Mouse (Mus musculus) myocyte (in vitro differentiated cells): Measurements from ENCODE around the gene Il1f8.

Experiments used
- CEBPB ChIP-seq: IDR thresholded peaks from 2 replicates; pipeline ENCODE4 v1.6.1; 2011; ENCODE audit warnings: mild to moderate bottlenecking, moderate library complexity; ENCODE audit not compliant: poor library complexity, insufficient read depth, severe bottlenecking
- E2F4 ChIP-seq: IDR thresholded peaks from one replicate; pipeline ENCODE4 v1.6.1; 2011; ENCODE audit warnings: mild to moderate bottlenecking, control low read depth, moderate library complexity; ENCODE audit not compliant: insufficient read depth
- MAX ChIP-seq: IDR thresholded peaks from one replicate; pipeline ENCODE4 v1.6.1; 2011; ENCODE audit warnings: low read depth, mild to moderate bottlenecking, control low read depth
- MYOD1 ChIP-seq, 3 experiments: IDR thresholded peaks; one replicate each; pipeline ENCODE4 v1.6.1; 2011; ENCODE audit warnings: control low read depth in 2 of 3, low read depth in 2 of 3, mild to moderate bottlenecking in 2 of 3, moderate library complexity in 1 of 3; ENCODE audit not compliant: insufficient read length in 2 of 3, control insufficient read depth in 1 of 3
- MYOG ChIP-seq, 3 experiments: IDR thresholded peaks; one replicate each; pipeline ENCODE4 v1.6.1; 2011; ENCODE audit warnings: control low read depth in 2 of 3, low read depth in 2 of 3, mild to moderate bottlenecking in 2 of 3; ENCODE audit not compliant: insufficient read length in 2 of 3, control insufficient read depth in 1 of 3, insufficient read depth in 1 of 3
- POLR2A ChIP-seq: IDR thresholded peaks from one replicate; pipeline ENCODE4 v1.6.1; 2011; ENCODE audit warnings: low read depth, mild to moderate bottlenecking, control low read depth, moderate library complexity; ENCODE audit not compliant: insufficient read length
- SRF ChIP-seq: IDR thresholded peaks from one replicate; pipeline ENCODE4 v1.6.1; 2011; ENCODE audit warnings: low read depth; ENCODE audit not compliant: control insufficient read depth, insufficient read length
- TCF12 ChIP-seq: IDR thresholded peaks from one replicate; pipeline ENCODE4 v1.6.1; 2011; ENCODE audit warnings: mild to moderate bottlenecking, control low read depth; ENCODE audit not compliant: poor library complexity, insufficient read depth, severe bottlenecking
- USF1 ChIP-seq: IDR thresholded peaks from one replicate; pipeline ENCODE4 v1.6.1; 2011; ENCODE audit warnings: low read depth, mild to moderate bottlenecking, control low read depth, moderate library complexity

DNA sequence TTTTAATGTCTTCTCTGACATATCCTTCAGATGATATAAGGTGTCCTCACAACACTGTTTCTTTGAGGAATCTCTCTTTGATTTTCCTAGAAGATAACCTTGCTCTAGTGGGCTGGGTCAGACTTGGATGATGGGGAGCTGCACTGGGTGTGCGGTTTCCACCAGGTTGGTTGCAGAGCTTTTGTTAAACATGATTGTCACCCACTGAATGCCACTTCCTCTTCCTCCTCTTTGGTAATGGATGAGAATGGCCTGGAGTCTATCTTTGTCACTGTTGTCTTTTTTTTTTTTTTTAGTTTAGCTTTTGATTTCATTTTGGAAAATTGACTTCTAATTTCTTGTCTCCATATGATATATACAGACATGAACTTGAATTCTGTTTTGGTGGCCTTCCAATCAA lies 18.6 kb upstream of the Il1f8 start:
- TF ChIP-seq POLR2A, result no peak
- no peak for TF ChIP-seq TCF12
- TF ChIP-seq MYOG (IDR thresholded peaks at IDR 0.05; ENCODE audit: control insufficient read depth in 1 of 3, insufficient read depth in 1 of 3, insufficient read length in 2 of 3, low read depth in 2 of 3), result no peak
- no peak for TF ChIP-seq USF1
- no peak for TF ChIP-seq MAX
- no peak for TF ChIP-seq E2F4
- no peak for TF ChIP-seq SRF
- TF ChIP-seq CEBPB, result no peak
- no peak for TF ChIP-seq MYOD1 (IDR thresholded peaks at IDR 0.05; ENCODE audit: control insufficient read depth in 1 of 3, insufficient read length in 2 of 3, low read depth in 2 of 3)
